Mouse (Mus musculus) inflammation-experienced regulatory T-cells, adult 6 months (primary cell): ENCODE data around the gene Ttc5. TPM values are rescaled to one million over a fixed set of nuclear protein-coding genes. Genes with fewer than 3 reads are reported as not detected.
"Not testable (repeated sequence)": the region's sequence is repeated elsewhere in the genome, so short reads cannot be mapped to it uniquely, and the experiment has no call there.

Experiments used
- ATAC-seq: one replicate; pipeline ENCODE4 v1.8.0; 2017
- polyA plus RNA-seq, 3 experiments: library from polyadenylated mRNA; unstranded; fragments of 100-300 nt; shearing (Covaris generic); gene quantifications; one replicate each; pipeline ENCODE4 v1.2.1; 2017

Ttc5 gene
- polyA plus RNA-seq: 100 to 1,000 TPM in 2 of 3 experiments, 10 to 100 TPM in 1; 98.6 to 131 (median 123) TPM

DNA sequence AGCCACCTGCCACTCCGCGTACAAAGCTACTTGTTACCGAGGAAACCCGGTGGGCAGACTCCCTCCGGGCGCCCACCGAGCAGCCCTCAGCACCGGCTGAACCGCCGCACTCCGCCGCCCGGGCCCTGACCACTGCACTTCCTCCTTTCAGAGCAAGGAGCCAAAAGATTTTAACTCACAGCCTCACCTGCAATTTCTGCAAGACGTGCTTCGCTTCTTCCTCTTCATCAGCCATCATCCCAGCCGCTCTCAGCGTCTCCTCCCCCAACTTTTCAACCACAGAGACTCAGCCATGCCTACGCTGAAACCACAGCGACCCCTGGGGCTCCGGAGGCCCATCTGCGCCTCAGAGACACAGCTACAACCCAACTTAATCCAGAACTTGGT, at the start of gene Ttc5:
Gene Ttc5, minus strand, starts transcription at position 269 of the 387 bp plus-strand sequence.
- ATAC-seq: peak; percentile 97

DNA sequence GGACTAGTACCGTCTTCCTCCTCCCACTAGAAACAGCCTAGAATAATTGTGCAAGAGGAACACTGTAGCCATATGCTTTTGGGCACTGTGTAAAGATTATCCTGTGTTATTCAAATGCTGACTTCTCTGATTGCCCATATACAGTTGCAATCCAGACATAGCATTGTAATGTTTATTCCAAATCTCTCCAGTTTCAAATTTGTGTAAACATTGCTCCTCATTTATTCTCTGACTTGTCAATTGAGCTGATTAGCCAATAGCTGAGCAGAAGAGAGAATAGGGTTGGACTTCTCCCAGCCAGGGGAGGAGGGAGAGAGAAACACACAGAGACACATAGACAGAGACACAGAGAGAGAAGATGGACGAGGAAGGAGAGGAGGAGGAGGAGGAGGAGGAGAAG, 49.1 kb upstream of the Ttc5 start:
- ATAC-seq: no peak

DNA sequence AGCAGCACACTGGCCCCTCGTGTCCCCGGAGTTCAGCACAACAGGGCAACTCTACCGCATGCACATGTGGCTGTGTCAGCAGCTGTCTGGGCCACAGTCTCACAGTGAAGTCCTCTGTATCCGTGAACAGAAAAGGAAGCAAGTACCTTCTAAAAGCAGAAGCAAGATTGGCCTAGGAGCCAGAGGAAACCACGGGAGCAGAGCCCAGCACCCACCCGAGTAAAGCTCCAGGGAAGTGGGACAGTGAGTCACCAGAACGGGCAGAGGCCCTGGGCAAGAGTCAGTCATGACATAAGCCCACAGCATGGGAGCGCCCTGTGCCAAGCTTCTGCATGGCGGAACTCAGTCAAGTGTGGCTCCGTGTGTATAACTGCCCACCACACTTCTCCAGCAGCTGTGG, 48.6 kb upstream of the Ttc5 start:
- ATAC-seq: no peak

DNA sequence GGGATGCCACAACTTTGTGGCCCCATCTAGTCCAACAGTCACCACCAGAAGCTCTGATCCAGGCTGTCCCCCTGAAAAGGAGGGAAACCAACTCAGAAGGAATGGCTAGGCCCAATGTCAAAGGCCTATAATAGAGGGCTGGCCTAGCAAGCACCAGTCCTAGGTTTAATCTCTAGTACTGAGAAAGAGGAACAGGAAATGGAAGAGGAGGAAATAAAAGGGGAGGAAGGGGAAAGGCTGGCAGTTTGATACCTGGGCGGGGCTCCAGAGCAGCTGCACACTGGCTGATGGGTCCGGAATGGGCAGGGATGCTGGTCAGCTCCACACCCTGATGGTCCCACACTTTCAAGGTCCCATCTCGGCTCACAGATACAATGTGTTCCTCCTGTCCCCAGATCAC, 44.6 kb upstream of the Ttc5 start:
- ATAC-seq: no peak

DNA sequence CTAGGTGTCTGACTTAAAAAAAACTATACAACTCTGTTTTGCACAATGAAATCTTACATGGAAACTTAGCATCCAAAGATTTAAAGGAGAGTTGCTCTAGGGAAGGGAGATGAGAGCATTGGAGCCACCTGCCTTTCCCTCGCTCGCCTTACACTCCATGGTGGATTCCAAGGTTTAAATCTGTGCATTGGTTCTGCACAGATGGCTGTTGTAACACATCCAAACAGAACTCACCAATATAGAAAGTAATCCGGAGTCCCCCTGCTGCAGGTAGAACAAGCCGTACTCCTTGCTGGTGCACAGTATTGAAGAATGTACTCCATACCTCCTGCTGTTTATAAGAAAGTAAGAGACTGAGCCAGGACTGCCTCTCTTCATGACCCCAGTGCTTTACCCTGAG, 41.3 kb upstream of the Ttc5 start:
- no peak for ATAC-seq

DNA sequence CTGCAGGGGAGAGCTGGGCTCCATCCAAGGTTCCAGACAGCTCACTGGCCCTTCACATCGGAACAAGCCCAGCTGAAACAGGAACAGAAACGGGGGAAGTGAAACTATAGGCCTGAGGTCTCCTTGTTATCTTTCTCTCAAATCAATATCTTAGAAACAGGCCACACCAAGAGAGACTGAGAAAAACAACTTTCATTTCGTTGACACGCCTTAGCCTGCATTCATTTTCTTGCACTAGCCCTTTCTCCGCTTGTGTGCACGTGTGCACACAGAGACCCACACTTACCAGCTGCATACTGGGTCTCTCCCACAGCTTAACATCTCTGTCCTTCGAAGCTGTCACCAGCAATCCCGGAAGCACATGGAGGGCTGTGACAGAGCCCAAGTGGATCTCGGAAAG, 38.9 kb upstream of the Ttc5 start:
- ATAC-seq: peak; percentile 82

DNA sequence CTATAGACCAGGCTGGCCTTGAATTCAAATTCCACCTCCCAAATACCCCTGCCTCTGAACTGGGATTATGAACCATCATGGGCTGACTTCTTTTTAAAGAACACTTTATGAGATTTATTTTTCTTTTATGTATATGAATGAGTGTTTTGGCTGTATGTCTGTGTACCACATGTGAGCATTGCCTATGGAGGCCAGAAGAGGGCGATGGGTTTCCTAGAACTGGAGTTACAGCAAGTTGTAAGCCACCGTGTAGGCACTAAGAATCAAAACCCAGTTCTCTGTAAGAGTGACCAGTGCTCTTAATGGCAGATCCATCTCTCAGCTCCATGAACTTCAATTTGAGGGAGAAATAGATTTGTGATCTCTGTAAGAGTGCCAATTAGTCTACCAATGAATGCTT, 37.9 kb upstream of the Ttc5 start:
- ATAC-seq: no peak

DNA sequence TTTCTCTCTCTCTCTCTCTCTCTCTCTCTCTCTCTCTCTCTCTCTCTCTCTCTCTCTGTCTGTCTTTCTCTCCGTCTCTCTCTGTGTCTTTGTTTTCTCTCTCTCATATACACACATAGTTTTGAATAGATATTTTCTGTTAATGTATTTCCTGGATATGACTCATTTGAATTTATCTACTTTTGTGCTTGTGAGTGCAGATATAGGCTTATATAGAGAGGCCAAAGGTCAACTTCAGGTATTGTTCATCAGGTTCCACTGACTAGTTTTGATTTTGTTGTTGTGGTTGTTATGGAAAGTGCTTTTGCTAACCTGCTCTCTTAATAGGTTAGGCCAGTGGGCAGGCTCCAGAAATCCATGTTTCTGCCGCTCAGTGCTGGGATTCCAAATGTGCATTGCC, 27.7 kb upstream of the Ttc5 start:
- ATAC-seq: no peak

DNA sequence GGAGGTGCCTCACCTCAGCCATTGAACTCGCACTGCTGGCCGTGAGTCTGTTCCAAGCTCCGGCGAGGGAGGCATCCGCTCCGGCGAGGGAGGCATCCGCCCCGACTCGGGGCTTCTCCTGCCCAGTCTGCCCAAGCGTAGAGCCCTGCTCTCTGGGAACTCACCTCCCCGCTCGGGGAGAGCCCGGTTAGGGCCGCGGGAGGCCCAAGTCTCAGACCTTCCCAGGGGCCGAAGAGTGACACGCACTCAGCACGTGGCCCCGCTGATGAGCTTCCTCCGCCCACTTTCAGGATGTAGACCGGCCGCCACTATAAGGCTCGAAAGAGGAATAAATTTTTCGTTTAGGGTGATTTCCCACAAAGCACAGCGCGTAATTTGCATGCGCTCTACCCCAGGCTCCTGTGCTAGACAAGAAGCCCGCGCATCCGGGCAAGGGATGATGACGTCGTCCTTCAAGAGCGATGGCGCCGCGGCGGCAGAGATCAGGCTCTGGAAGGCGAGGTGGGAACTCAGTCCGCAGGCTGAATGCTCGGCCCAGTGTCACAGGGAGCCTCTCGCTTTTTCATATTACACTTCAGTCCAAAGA, 22.3 kb upstream of the Ttc5 start, which contains the start of the genes Ccnb1ip1 and Parp2:
Gene Ccnb1ip1, minus strand, starts transcription at position 246 of the 586 bp plus-strand sequence.
Gene Parp2, plus strand, starts transcription at position 355 of the 586 bp plus-strand sequence.
- ATAC-seq: peak; percentile 86

DNA sequence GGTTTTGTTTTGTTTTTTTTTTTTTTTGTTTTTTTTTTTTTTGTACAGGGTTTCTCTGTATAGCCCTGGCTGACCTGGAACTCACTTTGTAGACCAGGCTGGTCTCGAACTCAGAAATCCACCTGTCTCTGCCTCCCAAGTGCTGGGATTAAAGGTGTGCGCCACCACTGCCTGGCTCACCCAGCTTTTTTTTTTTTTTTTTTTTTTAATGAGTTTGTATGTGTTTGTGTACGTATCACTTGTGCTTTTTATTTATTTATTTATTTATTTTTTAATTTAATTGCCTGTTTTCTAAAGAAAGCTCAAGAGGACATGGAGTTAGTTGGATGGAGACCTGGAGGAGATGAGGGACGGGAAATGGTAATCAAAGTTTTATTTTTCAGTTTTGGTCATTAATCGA, 21.1 kb upstream of the Ttc5 start:
- ATAC-seq: not testable (repeated sequence)

DNA sequence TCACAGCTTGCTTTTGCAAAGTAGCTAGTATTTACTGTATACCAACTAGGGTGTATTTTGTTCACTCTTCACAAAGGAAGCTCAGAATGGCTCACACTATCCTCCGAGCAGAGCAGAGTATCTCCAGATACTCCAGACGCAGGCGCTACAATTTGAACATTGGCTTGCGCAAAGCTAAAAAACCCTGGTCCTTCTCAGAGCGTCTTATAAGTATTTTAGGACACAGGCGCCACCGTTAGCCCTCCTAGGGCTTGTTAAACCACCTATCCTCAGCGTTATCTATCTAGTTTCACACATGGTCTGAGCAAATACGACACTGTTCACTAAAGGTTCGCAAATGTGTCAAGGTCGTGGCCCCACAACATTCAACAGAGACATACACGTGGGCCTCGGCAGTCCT, 19.4 kb upstream of the Ttc5 start:
- ATAC-seq: no peak

DNA sequence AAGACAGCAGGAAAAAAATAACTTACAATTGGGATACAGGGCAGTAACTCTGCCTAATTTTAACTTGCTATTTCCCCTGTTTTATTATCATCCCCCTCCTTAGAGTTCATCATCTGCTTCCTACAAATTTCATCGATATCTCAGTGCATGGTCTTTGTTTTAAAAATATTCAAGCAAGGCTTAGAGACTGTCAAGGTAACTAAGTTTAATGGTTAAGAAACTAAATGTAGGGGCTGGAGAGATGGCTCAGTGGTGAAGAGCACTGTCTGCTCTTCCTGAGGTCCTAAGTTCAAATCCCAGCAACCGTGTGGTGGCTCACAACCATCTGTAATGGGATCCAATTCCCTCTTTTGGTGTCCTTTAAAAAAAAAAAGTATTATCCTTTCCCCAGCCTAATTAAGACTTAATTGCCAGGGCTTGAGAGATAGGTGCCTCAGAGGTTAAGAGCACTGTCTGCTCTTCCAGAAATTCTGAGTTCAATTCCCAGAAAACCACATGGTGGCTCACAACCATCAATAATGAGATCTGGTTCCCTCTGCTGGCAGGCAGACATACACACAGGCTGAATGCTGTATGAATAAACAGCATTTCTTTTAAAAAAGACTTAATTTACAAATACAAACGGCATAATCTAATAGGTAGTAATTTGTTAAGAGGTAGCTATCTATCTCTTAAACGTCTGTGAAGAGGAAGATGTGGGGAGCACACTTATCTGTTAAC, 17.7 kb upstream of the Ttc5 start:
- no peak for ATAC-seq

DNA sequence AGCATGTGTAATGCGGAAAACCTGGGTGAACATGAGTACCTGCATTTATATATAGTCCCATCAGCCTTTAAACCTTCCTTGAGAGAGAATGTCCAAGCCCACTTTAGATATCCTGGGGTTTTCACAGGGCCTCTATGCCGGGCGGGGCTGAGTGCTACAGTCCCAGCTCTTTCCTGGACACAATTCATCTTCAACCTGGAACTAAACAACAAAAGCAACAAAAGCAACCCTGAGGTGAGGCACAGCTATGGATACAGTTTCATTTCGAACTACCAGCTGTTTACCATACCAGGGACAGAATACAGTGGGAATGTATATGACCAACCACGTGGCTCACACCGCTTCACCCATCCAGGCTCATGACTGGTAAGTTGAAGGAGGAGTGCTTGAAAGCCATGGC, 17.1 kb upstream of the Ttc5 start:
- ATAC-seq: no peak

DNA sequence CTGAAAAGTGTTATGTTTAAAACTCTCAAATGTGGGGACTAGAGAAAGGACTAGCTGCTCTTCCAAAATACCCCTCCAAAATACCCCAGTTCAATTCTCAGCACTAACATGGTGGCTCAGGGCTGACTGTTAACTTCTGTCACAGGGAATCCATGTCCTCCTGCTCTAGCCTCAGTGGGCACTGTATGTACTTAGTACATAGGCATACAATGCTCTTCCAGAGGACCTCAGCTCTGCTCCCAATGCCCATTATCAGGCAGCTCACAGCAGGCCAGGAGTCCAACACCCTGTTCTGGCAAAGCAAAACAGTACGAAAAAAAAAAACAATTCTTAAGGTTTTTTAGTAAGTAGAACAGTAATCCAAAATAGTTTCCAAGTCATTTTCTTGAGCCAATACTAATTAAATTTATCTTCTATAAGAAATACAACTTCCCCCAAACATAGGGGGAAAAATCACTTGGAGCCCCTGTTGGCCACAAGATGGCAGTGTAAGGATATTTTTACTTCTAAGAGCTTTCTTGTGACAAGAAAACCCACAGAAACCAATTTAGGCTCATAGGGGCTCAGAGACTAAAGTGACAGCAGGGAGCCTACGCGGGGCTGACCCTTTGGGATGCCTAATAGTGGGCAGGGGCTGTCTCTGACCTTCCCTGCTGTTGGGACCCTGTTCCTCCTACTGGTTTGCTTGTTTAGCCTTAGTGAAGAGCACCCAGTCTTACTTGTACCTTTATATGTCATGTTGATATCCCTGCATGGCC, 14.4 kb upstream of the Ttc5 start:
- peak; percentile 85 for ATAC-seq

DNA sequence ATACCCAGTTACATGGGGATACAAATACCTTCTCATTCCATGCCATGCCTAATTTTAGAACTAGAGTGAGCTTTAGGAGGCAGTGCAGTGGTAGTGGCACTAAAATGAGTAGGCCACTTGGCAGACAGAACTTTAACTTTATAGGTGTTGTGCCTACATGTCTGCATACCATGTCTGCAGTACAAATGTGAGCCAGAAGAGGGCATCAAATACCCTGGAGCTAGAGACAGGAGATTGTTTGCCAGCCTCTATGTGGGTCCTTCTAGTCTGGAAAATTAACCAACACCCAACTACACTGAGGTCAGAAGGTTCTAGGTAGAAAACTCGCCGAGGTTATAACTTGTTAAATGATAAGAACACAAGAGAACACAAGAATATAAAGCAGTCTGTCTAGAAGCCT, 13.2 kb upstream of the Ttc5 start:
- ATAC-seq: no peak

DNA sequence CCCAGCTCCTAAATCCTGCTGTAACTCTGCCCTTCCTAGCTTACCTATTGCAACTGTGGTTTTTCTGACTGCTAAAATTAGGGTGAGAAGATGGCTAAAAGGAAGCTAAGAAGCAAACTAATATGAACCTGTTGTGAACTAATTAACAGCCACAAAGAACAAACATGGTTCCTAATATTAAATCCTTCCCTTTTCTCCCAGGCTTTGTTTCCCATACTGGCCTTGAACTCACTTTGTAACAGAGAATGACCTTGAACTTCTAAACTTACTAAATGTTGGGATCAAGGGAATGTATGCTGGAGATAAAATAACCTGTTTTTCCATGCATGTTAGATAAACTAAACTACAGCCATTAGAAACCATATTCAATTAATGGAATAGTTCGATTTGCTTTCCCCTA, 11.1 kb upstream of the Ttc5 start:
- no peak for ATAC-seq

DNA sequence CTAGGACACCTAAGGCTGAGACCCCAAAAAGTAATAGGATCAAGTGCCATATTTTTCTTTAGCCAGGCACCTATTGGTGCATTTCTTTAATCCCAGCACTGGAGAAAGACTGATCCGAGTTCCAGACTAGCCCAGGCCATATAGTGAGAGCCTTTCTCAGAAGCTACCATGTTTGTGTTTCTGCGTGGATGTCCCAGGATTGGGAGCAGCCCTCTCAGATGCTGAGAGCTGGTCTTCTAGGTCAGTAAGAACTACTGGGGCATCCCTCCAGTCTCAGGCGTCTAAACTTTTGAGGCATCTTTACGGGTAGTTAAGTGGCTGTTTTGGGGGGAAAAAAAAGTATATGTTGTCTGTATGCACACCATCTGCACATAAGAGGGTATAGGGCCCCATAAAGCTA, 10.6 kb upstream of the Ttc5 start:
- ATAC-seq: no peak

DNA sequence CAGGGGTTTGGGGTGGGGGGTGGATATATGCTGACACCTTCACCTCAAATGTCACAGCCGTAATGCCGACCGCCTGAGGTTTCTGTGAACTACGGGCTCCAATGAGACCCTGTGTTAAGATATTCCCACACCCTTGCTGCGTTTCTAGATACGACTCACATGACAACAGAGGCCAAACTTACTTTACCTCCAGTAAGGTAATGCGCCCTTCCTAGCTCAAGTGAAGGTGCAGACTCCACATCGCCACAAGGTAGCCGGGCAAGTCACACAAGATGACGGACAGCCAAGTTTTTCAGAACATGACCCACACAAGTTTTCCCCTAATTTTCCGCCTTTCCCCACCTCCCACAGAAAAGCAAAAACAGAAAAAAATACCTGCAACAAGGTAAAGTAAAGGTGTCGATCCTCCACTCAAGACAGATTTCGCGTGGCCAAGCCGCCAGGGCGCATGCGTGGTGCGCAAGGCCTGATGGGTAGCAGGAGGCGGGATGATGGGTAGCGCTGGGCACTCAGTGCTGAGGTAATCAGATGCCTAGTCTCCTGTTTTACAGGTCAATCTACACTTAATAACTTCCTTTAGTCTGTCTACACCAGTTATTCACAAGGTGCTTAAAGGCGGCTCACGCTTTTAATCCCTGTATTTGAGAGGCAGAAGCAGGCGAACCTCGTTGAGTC, 10.1 kb upstream of the Ttc5 start:
- ATAC-seq: no peak

DNA sequence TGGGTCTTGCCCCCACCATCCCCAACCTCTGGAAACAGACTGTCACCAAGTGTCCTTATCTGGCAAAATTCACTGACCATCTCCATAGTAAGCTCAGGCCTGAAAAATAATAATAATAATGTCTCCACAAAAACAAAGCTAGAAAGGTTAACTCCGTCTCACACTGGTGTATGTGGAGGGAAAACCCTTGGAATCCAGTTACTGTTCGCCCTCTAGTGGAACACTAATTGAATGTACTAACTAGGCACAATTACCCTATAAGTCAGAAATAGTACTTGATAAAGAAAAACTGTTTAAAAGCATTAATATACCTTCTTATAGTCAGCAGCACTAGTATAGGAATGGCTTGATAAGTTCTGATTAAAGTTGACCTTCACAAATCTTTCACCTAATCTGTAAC, 2.8 kb upstream of the Ttc5 start:
- no peak for ATAC-seq

DNA sequence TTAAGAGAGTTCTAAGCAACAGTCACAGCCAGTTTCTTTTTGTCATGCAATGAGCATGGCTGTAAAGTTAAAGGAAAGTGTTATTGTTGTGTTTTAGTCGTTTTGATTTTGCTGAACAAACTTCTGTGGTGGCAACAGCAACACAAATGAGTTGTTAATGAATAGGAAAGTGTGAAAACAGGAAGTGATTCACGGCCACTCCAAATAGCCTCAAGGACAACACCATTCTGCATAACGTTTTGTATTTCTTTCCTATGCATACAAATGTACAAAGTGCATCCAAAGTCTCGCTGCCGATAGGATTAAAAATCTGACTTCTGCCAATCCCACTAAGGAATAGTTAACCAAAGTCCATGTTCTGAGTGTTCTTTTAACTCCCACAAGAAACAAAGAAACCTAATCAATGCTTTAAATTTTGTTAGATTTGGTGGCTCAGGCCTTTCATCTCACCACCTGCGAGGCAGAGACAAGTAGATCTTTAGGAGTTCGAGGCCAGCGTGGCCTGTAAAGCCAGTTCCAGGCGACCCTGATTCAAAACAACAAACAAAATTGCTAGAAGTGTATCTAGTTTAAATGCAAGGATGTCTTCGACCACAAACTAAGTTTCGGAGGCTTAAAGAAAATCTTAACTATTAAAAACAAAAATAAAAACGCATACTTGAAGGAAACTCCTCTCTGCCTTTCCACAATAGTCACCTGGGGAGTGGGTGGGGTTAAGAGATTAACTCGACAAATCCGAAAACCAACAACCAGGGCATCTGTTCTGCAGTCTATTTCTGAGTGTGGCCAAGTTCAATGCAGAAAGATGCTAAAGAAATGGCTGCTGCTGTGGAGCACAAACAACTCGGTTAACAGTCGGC, 698 bp downstream of the Ttc5 start:
- no peak for ATAC-seq

DNA sequence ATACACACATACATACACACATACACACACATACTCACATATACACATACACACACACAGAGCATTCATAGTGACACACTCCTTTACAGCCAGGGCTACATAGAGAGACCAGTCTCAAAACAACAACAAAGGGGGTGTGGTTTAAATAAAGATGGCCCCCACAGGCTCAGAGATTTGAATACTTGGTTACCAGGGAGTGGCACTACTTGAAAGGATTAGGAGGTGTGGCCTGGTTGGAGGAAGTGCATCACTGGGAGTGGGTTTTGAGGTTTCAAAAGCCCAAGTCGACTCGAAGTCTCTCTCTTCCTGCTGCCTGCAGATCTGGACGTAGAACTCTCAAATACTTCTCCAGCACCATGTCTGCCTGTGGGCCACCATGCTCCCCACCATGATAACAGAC, 3.2 kb downstream of the Ttc5 start:
- no peak for ATAC-seq

DNA sequence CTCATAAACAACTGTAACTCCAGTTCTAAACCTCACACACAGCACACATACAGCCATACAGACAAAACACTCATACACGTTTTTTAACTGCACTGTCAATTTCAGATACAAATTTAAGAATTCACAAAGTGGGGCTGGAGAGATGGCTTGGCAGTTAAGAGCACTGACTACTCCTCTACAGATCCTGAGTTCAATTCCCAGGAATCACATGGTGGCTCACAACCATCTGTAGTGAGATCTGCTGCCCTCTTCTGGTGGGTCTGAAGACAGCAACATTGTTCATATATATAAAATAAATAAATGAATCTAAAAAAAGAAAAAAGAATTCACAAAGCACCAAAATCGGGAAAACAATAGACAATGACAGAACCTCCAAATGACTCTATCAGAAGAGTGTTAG, 14.0 kb downstream of the Ttc5 start:
- ATAC-seq: no peak
